Mouse (Mus musculus) G1E (cell line): ENCODE data around the gene Fadd.

Source experiments
- CTCF ChIP-seq: IDR thresholded peaks from 2 replicates; pipeline ENCODE4 v1.5.1; 2012; ENCODE audit warnings: low read depth, low read length, inconsistent platforms, mixed read lengths
- GATA1 ChIP-seq: IDR thresholded peaks from 2 replicates; pipeline ENCODE4 v1.6.1; 2012; ENCODE audit warnings: borderline replicate concordance, low read length, inconsistent platforms, mixed read lengths
- POLR2AphosphoS5 ChIP-seq: IDR thresholded peaks from 2 replicates; pipeline ENCODE4 v1.6.1; 2012; ENCODE audit warnings: low read depth, low read length, inconsistent platforms; ENCODE audit not compliant: insufficient replicate concordance
- TAL1 ChIP-seq: conservative IDR thresholded peaks from 2 replicates; pipeline ENCODE4 v1.6.1; 2012; ENCODE audit warnings: low read depth, low read length, inconsistent platforms, mixed read lengths

DNA sequence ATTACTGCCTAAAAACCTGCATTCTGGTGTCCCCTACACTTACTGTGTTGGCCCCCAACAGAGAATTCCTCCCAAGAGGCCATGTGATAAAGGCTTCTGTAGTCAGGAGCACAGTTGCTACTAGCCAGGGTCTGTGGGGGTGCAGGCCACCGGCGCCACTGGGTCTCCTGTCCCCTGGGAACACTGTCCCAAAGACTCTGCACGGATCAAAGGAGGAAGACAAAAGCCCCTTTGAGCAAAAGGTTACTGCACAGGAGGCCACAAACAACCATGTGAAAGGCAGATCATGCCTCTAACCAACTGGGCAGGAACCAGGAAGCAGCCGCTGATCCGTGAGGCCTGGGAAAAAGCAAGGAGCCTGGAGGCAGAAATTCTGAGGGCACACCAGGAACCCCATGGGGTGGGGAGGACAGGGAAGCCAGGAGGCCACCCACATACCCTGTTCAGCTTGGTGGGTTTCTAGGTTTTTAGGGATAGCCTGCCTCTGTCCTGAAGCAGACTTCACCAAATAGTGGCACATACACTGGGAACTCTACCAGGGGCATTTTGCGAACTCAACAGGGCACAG is 18.2 kb upstream of the Fadd start:
- TF ChIP-seq CTCF (no peak), POLR2AphosphoS5 (no peak), GATA1 (no peak), TAL1 (no peak)
